Mouse (Mus musculus): Measurements from ENCODE around the gene Rapgef2. TPM values are rescaled to one million over a fixed set of nuclear protein-coding genes. Genes with fewer than 3 reads are reported as not detected.

The Rapgef2 gene
- polyA plus RNA-seq, 1 experiment from 2014 or later, result 13.9 TPM

GRCm38 (mm10) chr3:79088461-79088860 lies 197.9 kb downstream of the Rapgef2 start:
- Histone ChIP-seq H3K36me3 (replicated peaks; ENCODE audit: control insufficient read depth, insufficient read depth) (peaks cover 89% of the 10 kb centered on the region), H3K4me2 (replicated peaks) (no peak overlapping the region), H3K4me1 (replicated peaks; ENCODE audit: control insufficient read depth, insufficient read depth, low read length) (no peaks in the 10 kb centered on the region), H3K27ac (no peak overlapping the region), H3K27me3 (ENCODE audit: control insufficient read depth, insufficient read depth, low read length) (no peaks in the 10 kb centered on the region), H3K4me3 (replicated peaks; ENCODE audit: low read length) (no peak overlapping the region), H3K9me3 (ENCODE audit: control insufficient read depth, low read length) (no peaks in the 10 kb centered on the region), H3K9ac (no peak overlapping the region)
- ATAC-seq (ENCODE audit: low FRiP score), result no peak
- 88% methylated on average over 5 of the region's 5 CpGs for WGBS
- no peak for DNase-seq (ENCODE audit: low spot score)

GRCm38 (mm10) chr3:79086282-79086681 lies 200.0 kb downstream of the Rapgef2 start:
- ATAC-seq (ENCODE audit: low FRiP score) (no peak), DNase-seq (ENCODE audit: low spot score) (no peak)
- H3K9ac ChIP-seq, result no peak overlapping the region
- H3K4me2 ChIP-seq (replicated peaks), result no peak overlapping the region
- peaks cover 89% of the 10 kb centered on the region for H3K36me3 ChIP-seq (replicated peaks; ENCODE audit: control insufficient read depth, insufficient read depth)
- no peak overlapping the region for H3K4me3 ChIP-seq (replicated peaks; ENCODE audit: low read length)
- WGBS, result 85% methylated on average over 4 of the region's 4 CpGs
- H3K27ac ChIP-seq, result no peak overlapping the region
- no peaks in the 10 kb centered on the region for H3K27me3 ChIP-seq (ENCODE audit: control insufficient read depth, insufficient read depth, low read length)
- H3K4me1 ChIP-seq (replicated peaks; ENCODE audit: control insufficient read depth, insufficient read depth, low read length), result no peaks in the 10 kb centered on the region
- H3K9me3 ChIP-seq (ENCODE audit: control insufficient read depth, low read length), result no peaks in the 10 kb centered on the region

- no peak overlapping the region for H3K9ac ChIP-seq
- peaks cover 91% of the 10 kb centered on the region for H3K36me3 ChIP-seq (replicated peaks; ENCODE audit: control insufficient read depth, insufficient read depth)
- H3K4me1 ChIP-seq (replicated peaks; ENCODE audit: control insufficient read depth, insufficient read depth, low read length), result no peaks in the 10 kb centered on the region
- H3K9me3 ChIP-seq (ENCODE audit: control insufficient read depth, low read length), result no peaks in the 10 kb centered on the region
- H3K4me3 ChIP-seq (replicated peaks; ENCODE audit: low read length), result no peak overlapping the region
- H3K4me2 ChIP-seq (replicated peaks), result no peak overlapping the region
- no peak overlapping the region for H3K27ac ChIP-seq
- H3K27me3 ChIP-seq (ENCODE audit: control insufficient read depth, insufficient read depth, low read length), result no peaks in the 10 kb centered on the region
- DNase-seq (ENCODE audit: low spot score) (no peak), ATAC-seq (ENCODE audit: low FRiP score) (no peak)
- WGBS, result 92% methylated on average over 3 of the region's 3 CpGs
These were observed 202.4 kb downstream of the Rapgef2 start for GRCm38 (mm10) chr3:79083881-79084280.

GRCm38 (mm10) chr3:79083030-79083429 lies 203.3 kb downstream of the Rapgef2 start:
- WGBS, result 96% methylated on average over 10 of the region's 10 CpGs
- H3K27me3 ChIP-seq (ENCODE audit: control insufficient read depth, insufficient read depth, low read length), result no peaks in the 10 kb centered on the region
- no peak overlapping the region for H3K27ac ChIP-seq
- peaks cover 93% of the 10 kb centered on the region for H3K36me3 ChIP-seq (replicated peaks; ENCODE audit: control insufficient read depth, insufficient read depth)
- DNase-seq (ENCODE audit: low spot score) (no peak), ATAC-seq (ENCODE audit: low FRiP score) (no peak)
- no peak overlapping the region for H3K4me3 ChIP-seq (replicated peaks; ENCODE audit: low read length)
- H3K4me2 ChIP-seq (replicated peaks), result no peak overlapping the region
- no peaks in the 10 kb centered on the region for H3K9me3 ChIP-seq (ENCODE audit: control insufficient read depth, low read length)
- H3K9ac ChIP-seq, result no peak overlapping the region
- H3K4me1 ChIP-seq (replicated peaks; ENCODE audit: control insufficient read depth, insufficient read depth, low read length), result no peaks in the 10 kb centered on the region

GRCm38 (mm10) chr3:79079076-79079475 lies 207.2 kb downstream of the Rapgef2 start:
- no peak overlapping the region for H3K27ac ChIP-seq
- no peaks in the 10 kb centered on the region for H3K27me3 ChIP-seq (ENCODE audit: control insufficient read depth, insufficient read depth, low read length)
- H3K9me3 ChIP-seq (ENCODE audit: control insufficient read depth, low read length), result no peaks in the 10 kb centered on the region
- DNase-seq (ENCODE audit: low spot score) (no peak), ATAC-seq (ENCODE audit: low FRiP score) (no peak)
- no peaks in the 10 kb centered on the region for H3K4me1 ChIP-seq (replicated peaks; ENCODE audit: control insufficient read depth, insufficient read depth, low read length)
- WGBS, result 77% methylated on average over 3 of the region's 3 CpGs
- H3K4me3 ChIP-seq (replicated peaks; ENCODE audit: low read length), result no peak overlapping the region
- no peak overlapping the region for H3K4me2 ChIP-seq (replicated peaks)
- H3K9ac ChIP-seq, result no peak overlapping the region
- H3K36me3 ChIP-seq (replicated peaks; ENCODE audit: control insufficient read depth, insufficient read depth), result peaks cover 80% of the 10 kb centered on the region

GRCm38 (mm10) chr3:79074970-79075369 lies 211.3 kb downstream of the Rapgef2 start:
- ATAC-seq (ENCODE audit: low FRiP score) (no peak), DNase-seq (ENCODE audit: low spot score) (no peak)
- H3K9ac ChIP-seq, result no peak overlapping the region
- WGBS, result 81% methylated on average over 3 of the region's 3 CpGs
- H3K27me3 ChIP-seq (ENCODE audit: control insufficient read depth, insufficient read depth, low read length), result no peaks in the 10 kb centered on the region
- H3K9me3 ChIP-seq (ENCODE audit: control insufficient read depth, low read length), result no peaks in the 10 kb centered on the region
- H3K4me2 ChIP-seq (replicated peaks), result no peak overlapping the region
- H3K27ac ChIP-seq, result no peak overlapping the region
- no peaks in the 10 kb centered on the region for H3K4me1 ChIP-seq (replicated peaks; ENCODE audit: control insufficient read depth, insufficient read depth, low read length)
- no peak overlapping the region for H3K4me3 ChIP-seq (replicated peaks; ENCODE audit: low read length)
- H3K36me3 ChIP-seq (replicated peaks; ENCODE audit: control insufficient read depth, insufficient read depth), result peaks cover 55% of the 10 kb centered on the region

- H3K4me2 ChIP-seq (replicated peaks), result no peak overlapping the region
- 88% methylated on average over 13 of the region's 13 CpGs for WGBS
- H3K9ac ChIP-seq, result no peak overlapping the region
- no peak overlapping the region for H3K27ac ChIP-seq
- no peak for DNase-seq (ENCODE audit: low spot score)
- no peaks in the 10 kb centered on the region for H3K9me3 ChIP-seq (ENCODE audit: control insufficient read depth, low read length)
- no peak for ATAC-seq (ENCODE audit: low FRiP score)
- H3K36me3 ChIP-seq (replicated peaks; ENCODE audit: control insufficient read depth, insufficient read depth), result peaks cover 57% of the 10 kb centered on the region
- no peaks in the 10 kb centered on the region for H3K4me1 ChIP-seq (replicated peaks; ENCODE audit: control insufficient read depth, insufficient read depth, low read length)
- H3K27me3 ChIP-seq (ENCODE audit: control insufficient read depth, insufficient read depth, low read length), result no peaks in the 10 kb centered on the region
- H3K4me3 ChIP-seq (replicated peaks; ENCODE audit: low read length), result no peak overlapping the region
These were observed 212.6 kb downstream of the Rapgef2 start for GRCm38 (mm10) chr3:79073541-79074244.

- Histone ChIP-seq H3K4me2 (replicated peaks) (no peak overlapping the region), H3K36me3 (replicated peaks; ENCODE audit: control insufficient read depth, insufficient read depth) (peaks cover 57% of the 10 kb centered on the region), H3K27me3 (ENCODE audit: control insufficient read depth, insufficient read depth, low read length) (no peaks in the 10 kb centered on the region), H3K27ac (0 out of 2 replicates have a peak overlapping the region, but pooled peaks have one; percentile 21), H3K9ac (no peak overlapping the region), H3K9me3 (ENCODE audit: control insufficient read depth, low read length) (no peaks in the 10 kb centered on the region), H3K4me3 (replicated peaks; ENCODE audit: low read length) (no peak overlapping the region), H3K4me1 (replicated peaks; ENCODE audit: control insufficient read depth, insufficient read depth, low read length) (no peaks in the 10 kb centered on the region)
- ATAC-seq (ENCODE audit: low FRiP score) (no peak), DNase-seq (ENCODE audit: low spot score) (no peak)
- WGBS, result 83% methylated on average over 5 of the region's 7 CpGs
These were observed 214.8 kb downstream of the Rapgef2 start for GRCm38 (mm10) chr3:79071561-79071960.

GRCm38 (mm10) chr3:79069891-79070290 lies 216.4 kb downstream of the Rapgef2 start:
- no peak overlapping the region for H3K4me3 ChIP-seq (replicated peaks; ENCODE audit: low read length)
- no peaks in the 10 kb centered on the region for H3K9me3 ChIP-seq (ENCODE audit: control insufficient read depth, low read length)
- no peaks in the 10 kb centered on the region for H3K4me1 ChIP-seq (replicated peaks; ENCODE audit: control insufficient read depth, insufficient read depth, low read length)
- DNase-seq (ENCODE audit: low spot score), result no peak
- no peak for ATAC-seq (ENCODE audit: low FRiP score)
- H3K9ac ChIP-seq, result no peak overlapping the region
- WGBS, result 84% methylated on average over 10 of the region's 10 CpGs
- H3K36me3 ChIP-seq (replicated peaks; ENCODE audit: control insufficient read depth, insufficient read depth), result peaks cover 63% of the 10 kb centered on the region
- H3K4me2 ChIP-seq (replicated peaks), result no peak overlapping the region
- no peak overlapping the region for H3K27ac ChIP-seq
- no peaks in the 10 kb centered on the region for H3K27me3 ChIP-seq (ENCODE audit: control insufficient read depth, insufficient read depth, low read length)

GRCm38 (mm10) chr3:79068976-79069375 lies 217.3 kb downstream of the Rapgef2 start:
- DNase-seq (ENCODE audit: low spot score), result no peak
- WGBS, result 76% methylated on average over 11 of the region's 11 CpGs
- no peak for ATAC-seq (ENCODE audit: low FRiP score)
- H3K4me2 ChIP-seq (replicated peaks), result no peak overlapping the region
- no peaks in the 10 kb centered on the region for H3K9me3 ChIP-seq (ENCODE audit: control insufficient read depth, low read length)
- H3K36me3 ChIP-seq (replicated peaks; ENCODE audit: control insufficient read depth, insufficient read depth), result peaks cover 67% of the 10 kb centered on the region
- H3K27ac ChIP-seq, result no peak overlapping the region
- H3K4me3 ChIP-seq (replicated peaks; ENCODE audit: low read length), result no peak overlapping the region
- no peaks in the 10 kb centered on the region for H3K4me1 ChIP-seq (replicated peaks; ENCODE audit: control insufficient read depth, insufficient read depth, low read length)
- H3K9ac ChIP-seq, result no peak overlapping the region
- no peaks in the 10 kb centered on the region for H3K27me3 ChIP-seq (ENCODE audit: control insufficient read depth, insufficient read depth, low read length)
